Mouse (Mus musculus): Measurements from ENCODE around the gene Gast.

DNA sequence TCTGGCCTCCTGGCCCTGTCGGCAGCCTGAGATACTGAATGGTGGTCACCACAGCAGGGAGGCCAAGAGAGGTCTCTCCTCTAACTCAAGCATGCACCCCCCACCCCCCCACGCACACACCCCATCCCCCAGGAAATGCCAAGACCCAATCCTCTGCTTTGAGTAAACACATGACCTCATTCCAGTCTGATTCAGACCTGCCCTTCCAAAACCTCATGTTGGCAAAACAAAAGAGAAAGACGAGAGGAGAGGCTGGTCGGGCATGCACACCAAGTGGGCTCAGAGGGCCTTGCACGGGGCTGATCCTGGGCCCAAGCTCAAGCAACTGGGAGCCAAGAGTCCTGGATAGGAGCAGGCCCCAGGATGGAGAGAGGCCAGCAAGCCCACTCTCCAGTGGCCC lies 44.0 kb upstream of the Gast start:
- no peak for TF ChIP-seq HCFC1 (IDR thresholded peaks at IDR 0.05; ENCODE audit: low read depth, low read length)
- no peak for TF ChIP-seq CTCF (conservative IDR thresholded peaks at IDR 0.05 in 1 of 2, IDR thresholded peaks at IDR 0.05 in 1 of 2; ENCODE audit: low read depth in 2 of 2, low read length in 2 of 2)
- TF ChIP-seq GABPA (IDR thresholded peaks at IDR 0.05; ENCODE audit: insufficient replicate concordance, low read depth, low read length): no peak
- TF ChIP-seq POLR2A (IDR thresholded peaks at IDR 0.05; ENCODE audit: low read depth, low read length): no peak
- no peak for TF ChIP-seq UBTF (IDR thresholded peaks at IDR 0.05; ENCODE audit: low read depth, low read length)
- TF ChIP-seq IRF4 (IDR thresholded peaks at IDR 0.05; ENCODE audit: low read depth, low read length): no peak
- TF ChIP-seq CHD1 (IDR thresholded peaks at IDR 0.05; ENCODE audit: low read depth, low read length): no peak
- no peak for TF ChIP-seq RCOR1 (conservative IDR thresholded peaks at IDR 0.05; ENCODE audit: low read depth, low read length)
- TF ChIP-seq ZMIZ1 (IDR thresholded peaks at IDR 0.05; ENCODE audit: low read depth, low read length): no peak
- no peak for TF ChIP-seq JUN (IDR thresholded peaks at IDR 0.05; ENCODE audit: insufficient read depth, low read depth, low read length)
- no peak for TF ChIP-seq MAZ (IDR thresholded peaks at IDR 0.05; ENCODE audit: low read depth, low read length)
- no peak for TF ChIP-seq EP300 (IDR thresholded peaks at IDR 0.05; ENCODE audit: low read length)
- no peak for TF ChIP-seq MAFK (IDR thresholded peaks at IDR 0.05; ENCODE audit: insufficient replicate concordance, low read length)

All from CH12.LX (cell line).